Mouse (Mus musculus): ENCODE measurements around the gene Cct4. TPM values are rescaled to one million over a fixed set of nuclear protein-coding genes. Genes with fewer than 3 reads are reported as not detected.

Cct4 gene
- polyA plus RNA-seq, 1 experiment from 2014 or later = 275 TPM

GRCm38 (mm10) chr11:22989786-22990185, 533 bp upstream of the Cct4 start:
- Histone ChIP-seq H3K4me1 (ENCODE audit: control insufficient read depth, insufficient read depth, low read length) (peaks cover 12% of the 10 kb centered on the region), H3K27me3 (ENCODE audit: control insufficient read depth, insufficient read depth, low read length) (no peaks in the 10 kb centered on the region), H3K4me3 (ENCODE audit: low read depth, low read length) (peak overlapping the region; percentile 98), H3K9ac (ENCODE audit: low read depth, low read length) (peak overlapping the region; percentile 67), H3K36me3 (ENCODE audit: control insufficient read depth, insufficient read depth, low read length) (peaks cover 7% of the 10 kb centered on the region), H3K4me2 (peak overlapping the region; percentile 92), H3K9me3 (replicated peaks; ENCODE audit: control insufficient read depth, low read length) (no peaks in the 10 kb centered on the region), H3K27ac (ENCODE audit: low read depth, low read length) (peak overlapping the region; percentile 94)
- no peak for ATAC-seq (replicated peaks; ENCODE audit: insufficient number of reproducible peaks, low FRiP score, low TSS enrichment)
- 47% methylated on average over 1 of the region's 1 CpGs for WGBS (ENCODE audit: insufficient replicate concordance)

- 9% methylated on average over 14 of the region's 14 CpGs for WGBS (ENCODE audit: insufficient replicate concordance)
- ATAC-seq (replicated peaks; ENCODE audit: insufficient number of reproducible peaks, low FRiP score, low TSS enrichment) = no peak
- Histone ChIP-seq H3K9ac (ENCODE audit: low read depth, low read length) (peak overlapping the region; percentile 97), H3K36me3 (ENCODE audit: control insufficient read depth, insufficient read depth, low read length) (peaks cover 16% of the 10 kb centered on the region), H3K27ac (ENCODE audit: low read depth, low read length) (peak overlapping the region; percentile 94; the same call in 1 of the 2 replicates), H3K4me2 (peak overlapping the region; percentile 92), H3K9me3 (replicated peaks; ENCODE audit: control insufficient read depth, low read length) (no peaks in the 10 kb centered on the region), H3K27me3 (ENCODE audit: control insufficient read depth, insufficient read depth, low read length) (no peaks in the 10 kb centered on the region), H3K4me1 (ENCODE audit: control insufficient read depth, insufficient read depth, low read length) (peaks cover 12% of the 10 kb centered on the region), H3K4me3 (ENCODE audit: low read depth, low read length) (peak overlapping the region; percentile 98)
Observed at GRCm38 (mm10) chr11:22991218-22991835, 1.0 kb downstream of the Cct4 start.

- no peak overlapping the region for H3K4me2 ChIP-seq
- H3K9ac ChIP-seq (ENCODE audit: low read depth, low read length) = no peak overlapping the region
- no peaks in the 10 kb centered on the region for H3K27me3 ChIP-seq (ENCODE audit: control insufficient read depth, insufficient read depth, low read length)
- H3K9me3 ChIP-seq (replicated peaks; ENCODE audit: control insufficient read depth, low read length) = no peaks in the 10 kb centered on the region
- peaks cover 12% of the 10 kb centered on the region for H3K4me1 ChIP-seq (ENCODE audit: control insufficient read depth, insufficient read depth, low read length)
- peaks cover 33% of the 10 kb centered on the region for H3K36me3 ChIP-seq (ENCODE audit: control insufficient read depth, insufficient read depth, low read length)
- no peak overlapping the region for H3K27ac ChIP-seq (ENCODE audit: low read depth, low read length)
- whole genome bisulfite sequencing (ENCODE audit: insufficient replicate concordance) = 92% methylated on average over 2 of the region's 2 CpGs
- no peak for ATAC-seq (replicated peaks; ENCODE audit: insufficient number of reproducible peaks, low FRiP score, low TSS enrichment)
- H3K4me3 ChIP-seq (ENCODE audit: low read depth, low read length) = no peak overlapping the region
Observed at GRCm38 (mm10) chr11:22994271-22994670, 4.0 kb downstream of the Cct4 start.

GRCm38 (mm10) chr11:22995461-22995860, 5.1 kb downstream of the Cct4 start:
- Histone ChIP-seq H3K4me1 (ENCODE audit: control insufficient read depth, insufficient read depth, low read length) (peaks cover 9% of the 10 kb centered on the region), H3K4me2 (no peak overlapping the region), H3K36me3 (ENCODE audit: control insufficient read depth, insufficient read depth, low read length) (peaks cover 40% of the 10 kb centered on the region), H3K9ac (ENCODE audit: low read depth, low read length) (no peak overlapping the region), H3K27ac (ENCODE audit: low read depth, low read length) (no peak overlapping the region), H3K4me3 (ENCODE audit: low read depth, low read length) (no peak overlapping the region), H3K27me3 (ENCODE audit: control insufficient read depth, insufficient read depth, low read length) (no peaks in the 10 kb centered on the region), H3K9me3 (replicated peaks; ENCODE audit: control insufficient read depth, low read length) (no peaks in the 10 kb centered on the region)
- 94% methylated on average over 4 of the region's 4 CpGs for WGBS (ENCODE audit: insufficient replicate concordance)
- ATAC-seq (replicated peaks; ENCODE audit: insufficient number of reproducible peaks, low FRiP score, low TSS enrichment) = no peak

GRCm38 (mm10) chr11:22998308-22998707, 8.0 kb downstream of the Cct4 start:
- WGBS (ENCODE audit: insufficient replicate concordance) = 64% methylated on average over 1 of the region's 1 CpGs
- no peaks in the 10 kb centered on the region for H3K9me3 ChIP-seq (replicated peaks; ENCODE audit: control insufficient read depth, low read length)
- H3K27me3 ChIP-seq (ENCODE audit: control insufficient read depth, insufficient read depth, low read length) = no peaks in the 10 kb centered on the region
- no peak overlapping the region for H3K9ac ChIP-seq (ENCODE audit: low read depth, low read length)
- H3K4me3 ChIP-seq (ENCODE audit: low read depth, low read length) = no peak overlapping the region
- no peak overlapping the region for H3K4me2 ChIP-seq
- no peak for ATAC-seq (replicated peaks; ENCODE audit: insufficient number of reproducible peaks, low FRiP score, low TSS enrichment)
- no peak overlapping the region for H3K27ac ChIP-seq (ENCODE audit: low read depth, low read length)
- peaks cover 57% of the 10 kb centered on the region for H3K36me3 ChIP-seq (ENCODE audit: control insufficient read depth, insufficient read depth, low read length)
- no peaks in the 10 kb centered on the region for H3K4me1 ChIP-seq (ENCODE audit: control insufficient read depth, insufficient read depth, low read length)

GRCm38 (mm10) chr11:23005276-23005675, 15.0 kb downstream of the Cct4 start:
- peaks cover 27% of the 10 kb centered on the region for H3K36me3 ChIP-seq (ENCODE audit: control insufficient read depth, insufficient read depth, low read length)
- H3K9ac ChIP-seq (ENCODE audit: low read depth, low read length) = no peak overlapping the region
- no peak for ATAC-seq (replicated peaks; ENCODE audit: insufficient number of reproducible peaks, low FRiP score, low TSS enrichment)
- no peak overlapping the region for H3K27ac ChIP-seq (ENCODE audit: low read depth, low read length)
- no peak overlapping the region for H3K4me3 ChIP-seq (ENCODE audit: low read depth, low read length)
- H3K4me1 ChIP-seq (ENCODE audit: control insufficient read depth, insufficient read depth, low read length) = peaks cover 3% of the 10 kb centered on the region; the same call in 1 of the 2 replicates
- 86% methylated on average over 1 of the region's 1 CpGs for WGBS (ENCODE audit: insufficient replicate concordance)
- H3K9me3 ChIP-seq (replicated peaks; ENCODE audit: control insufficient read depth, low read length) = no peaks in the 10 kb centered on the region
- no peak overlapping the region for H3K4me2 ChIP-seq
- H3K27me3 ChIP-seq (ENCODE audit: control insufficient read depth, insufficient read depth, low read length) = no peaks in the 10 kb centered on the region

- Histone ChIP-seq H3K36me3 (ENCODE audit: control insufficient read depth, insufficient read depth, low read length) (peaks cover 15% of the 10 kb centered on the region), H3K4me1 (ENCODE audit: control insufficient read depth, insufficient read depth, low read length) (peaks cover 3% of the 10 kb centered on the region; the same call in 1 of the 2 replicates), H3K27me3 (ENCODE audit: control insufficient read depth, insufficient read depth, low read length) (no peaks in the 10 kb centered on the region), H3K9ac (ENCODE audit: low read depth, low read length) (peak overlapping the region; percentile 64), H3K27ac (ENCODE audit: low read depth, low read length) (peak overlapping the region; percentile 54; the same call in 1 of the 2 replicates), H3K4me3 (ENCODE audit: low read depth, low read length) (peak overlapping the region; percentile 64), H3K4me2 (peak overlapping the region; percentile 87), H3K9me3 (replicated peaks; ENCODE audit: control insufficient read depth, low read length) (no peaks in the 10 kb centered on the region)
- ATAC-seq (replicated peaks; ENCODE audit: insufficient number of reproducible peaks, low FRiP score, low TSS enrichment) = no peak
- WGBS (ENCODE audit: insufficient replicate concordance) = 5% methylated on average over 6 of the region's 6 CpGs
Observed at GRCm38 (mm10) chr11:23007166-23007480, 16.8 kb downstream of the Cct4 start.

- ATAC-seq (replicated peaks; ENCODE audit: insufficient number of reproducible peaks, low FRiP score, low TSS enrichment) = peak; percentile 95
- Histone ChIP-seq H3K4me2 (peak within 1 kb of the TSS; percentile 87), H3K4me1 (ENCODE audit: control insufficient read depth, insufficient read depth, low read length) (peaks cover 3% of the 10 kb centered on the region; the same call in 1 of the 2 replicates), H3K4me3 (ENCODE audit: low read depth, low read length) (peak within 1 kb of the TSS; percentile 64), H3K27ac (ENCODE audit: low read depth, low read length) (peak within 1 kb of the TSS; percentile 92), H3K36me3 (ENCODE audit: control insufficient read depth, insufficient read depth, low read length) (peaks cover 9% of the 10 kb centered on the region), H3K9ac (ENCODE audit: low read depth, low read length) (peak within 1 kb of the TSS; percentile 83), H3K27me3 (ENCODE audit: control insufficient read depth, insufficient read depth, low read length) (no peaks in the 10 kb centered on the region), H3K9me3 (replicated peaks; ENCODE audit: control insufficient read depth, low read length) (no peaks in the 10 kb centered on the region)
- 2% methylated on average over 22 of the region's 22 CpGs for WGBS (ENCODE audit: insufficient replicate concordance)
Observed at GRCm38 (mm10) chr11:23007481-23008180, 17.3 kb downstream of the Cct4 start, which contains the start of gene Fam161a. Gene Fam161a, plus strand, starts transcription at chr11:23007531.

All from heart, embryonic 11.5 days (tissue).